Mouse (Mus musculus): Measurements from ENCODE around the gene Bola1. TPM values are rescaled to one million over a fixed set of nuclear protein-coding genes. Genes with fewer than 3 reads are reported as not detected.
"Not testable (repeated sequence)": the region's sequence is repeated elsewhere in the genome, so short reads cannot be mapped to it uniquely, and the experiment has no call there.

Gene Bola1
- polyA plus RNA-seq, 1 experiment from 2014 or later, result 47.5 TPM

GRCm38 (mm10) chr3:96243921-96244572, 24.5 kb upstream of the Bola1 start:
- peak overlapping the region; percentile 45; the same call in 1 of the 2 replicates for H3K4me3 ChIP-seq (ENCODE audit: low read depth, low read length)
- WGBS (ENCODE audit: insufficient replicate concordance), result 75% methylated on average over 7 of the region's 7 CpGs
- peak overlapping the region; percentile 79 for H3K9ac ChIP-seq (ENCODE audit: low read depth, low read length)
- H3K36me3 ChIP-seq (ENCODE audit: control insufficient read depth, insufficient read depth, low read length), result no peaks in the 10 kb centered on the region
- H3K4me2 ChIP-seq, result peak overlapping the region; percentile 66
- ATAC-seq (replicated peaks; ENCODE audit: insufficient number of reproducible peaks, low FRiP score, low TSS enrichment), result no peak
- H3K27ac ChIP-seq (ENCODE audit: low read depth, low read length), result peak overlapping the region; percentile 94
- H3K9me3 ChIP-seq (replicated peaks; ENCODE audit: control insufficient read depth, low read length), result no peaks in the 10 kb centered on the region
- no peaks in the 10 kb centered on the region for H3K27me3 ChIP-seq (ENCODE audit: control insufficient read depth, insufficient read depth, low read length)
- peaks cover 17% of the 10 kb centered on the region for H3K4me1 ChIP-seq (ENCODE audit: control insufficient read depth, insufficient read depth, low read length)

DNA sequence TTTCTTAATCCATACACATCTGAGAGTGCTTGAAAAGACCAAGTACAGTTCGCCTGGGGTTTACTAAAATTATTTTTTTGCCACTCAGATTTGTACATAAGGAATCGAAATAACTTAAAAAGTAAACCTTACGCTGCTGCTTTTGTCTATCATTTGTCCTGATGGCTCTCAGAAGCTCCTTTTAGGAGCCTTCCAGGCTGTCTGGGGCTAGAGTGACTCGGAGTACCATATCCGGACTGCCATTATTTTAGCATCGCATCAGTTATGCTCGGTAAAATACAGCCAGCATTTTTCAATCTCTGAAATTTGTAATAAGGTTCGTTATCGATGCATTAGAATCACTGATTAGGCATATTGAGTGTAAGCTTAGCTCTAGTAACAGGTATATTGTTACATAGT, 21.3 kb upstream of the Bola1 start:
- Histone ChIP-seq H3K36me3 (ENCODE audit: control insufficient read depth, insufficient read depth, low read length) (no peaks in the 10 kb centered on the region), H3K4me3 (ENCODE audit: low read depth, low read length) (peak overlapping the region; percentile 21), H3K9ac (ENCODE audit: low read depth, low read length) (peak overlapping the region; percentile 59; the same call in 1 of the 2 replicates), H3K4me2 (peak overlapping the region; percentile 54), H3K9me3 (replicated peaks; ENCODE audit: control insufficient read depth, low read length) (no peaks in the 10 kb centered on the region), H3K4me1 (ENCODE audit: control insufficient read depth, insufficient read depth, low read length) (peaks cover 21% of the 10 kb centered on the region), H3K27ac (ENCODE audit: low read depth, low read length) (peak overlapping the region; percentile 87), H3K27me3 (ENCODE audit: control insufficient read depth, insufficient read depth, low read length) (no peaks in the 10 kb centered on the region)
- WGBS (ENCODE audit: insufficient replicate concordance), result 79% methylated on average over 9 of the region's 9 CpGs
- ATAC-seq (replicated peaks; ENCODE audit: insufficient number of reproducible peaks, low FRiP score, low TSS enrichment), result no peak

DNA sequence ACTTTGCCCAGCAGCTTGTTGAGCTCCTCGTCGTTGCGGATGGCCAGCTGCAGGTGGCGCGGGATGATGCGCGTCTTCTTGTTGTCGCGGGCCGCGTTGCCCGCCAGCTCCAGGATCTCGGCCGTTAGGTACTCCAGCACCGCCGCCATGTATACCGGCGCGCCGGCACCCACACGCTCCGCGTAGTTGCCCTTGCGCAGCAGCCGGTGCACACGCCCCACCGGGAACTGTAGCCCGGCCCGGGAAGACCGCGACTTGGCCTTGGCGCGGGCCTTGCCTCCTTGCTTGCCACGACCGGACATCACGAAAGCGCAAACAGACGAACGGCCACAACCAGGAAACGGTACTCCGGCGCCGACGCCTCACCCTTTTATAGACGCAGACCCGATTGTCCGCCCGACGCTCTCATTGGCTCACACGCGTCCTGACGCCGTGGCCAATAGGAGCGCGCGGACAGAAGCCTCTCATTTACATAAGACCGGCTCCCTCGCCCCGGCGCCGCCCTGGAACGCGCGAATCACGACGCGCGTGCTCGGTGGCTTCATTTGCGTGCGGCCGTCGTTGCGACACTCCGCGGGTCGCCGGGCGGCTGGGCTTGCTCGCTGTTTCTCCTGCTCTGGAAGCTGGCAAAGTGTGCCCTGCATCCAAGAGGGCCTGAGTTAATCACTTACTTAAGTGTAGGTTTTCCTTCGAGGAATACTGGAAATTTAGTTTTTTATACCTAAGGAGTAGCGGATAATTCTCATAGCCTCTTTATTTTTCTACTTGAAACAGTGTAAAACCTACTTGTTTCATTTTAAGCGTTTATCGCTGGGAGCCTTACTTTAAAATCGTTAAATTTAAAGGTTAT, 20.7 kb upstream of the Bola1 start, which contains the start of gene Hist2h2aa2:
TSS of gene Hist2h2aa2 (minus strand) at position 328 of the 850 bp plus-strand sequence.
- H3K27ac ChIP-seq (ENCODE audit: low read depth, low read length), result peak within 1 kb of the TSS; percentile 87
- H3K4me2 ChIP-seq, result peak within 1 kb of the TSS; percentile 54
- not testable (repeated sequence) for H3K27me3 ChIP-seq (ENCODE audit: control insufficient read depth, insufficient read depth, low read length); H3K36me3 ChIP-seq (ENCODE audit: control insufficient read depth, insufficient read depth, low read length); H3K9me3 ChIP-seq (replicated peaks; ENCODE audit: control insufficient read depth, low read length)
- 4% methylated on average over 29 of the region's 85 CpGs for WGBS (ENCODE audit: insufficient replicate concordance)
- peak within 1 kb of the TSS; percentile 32 for H3K4me3 ChIP-seq (ENCODE audit: low read depth, low read length)
- peak; percentile 81 for ATAC-seq (replicated peaks; ENCODE audit: insufficient number of reproducible peaks, low FRiP score, low TSS enrichment)
- H3K4me1 ChIP-seq (ENCODE audit: control insufficient read depth, insufficient read depth, low read length), result peaks cover 21% of the 10 kb centered on the region
- H3K9ac ChIP-seq (ENCODE audit: low read depth, low read length), result peak within 1 kb of the TSS; percentile 59; the same call in 1 of the 2 replicates

DNA sequence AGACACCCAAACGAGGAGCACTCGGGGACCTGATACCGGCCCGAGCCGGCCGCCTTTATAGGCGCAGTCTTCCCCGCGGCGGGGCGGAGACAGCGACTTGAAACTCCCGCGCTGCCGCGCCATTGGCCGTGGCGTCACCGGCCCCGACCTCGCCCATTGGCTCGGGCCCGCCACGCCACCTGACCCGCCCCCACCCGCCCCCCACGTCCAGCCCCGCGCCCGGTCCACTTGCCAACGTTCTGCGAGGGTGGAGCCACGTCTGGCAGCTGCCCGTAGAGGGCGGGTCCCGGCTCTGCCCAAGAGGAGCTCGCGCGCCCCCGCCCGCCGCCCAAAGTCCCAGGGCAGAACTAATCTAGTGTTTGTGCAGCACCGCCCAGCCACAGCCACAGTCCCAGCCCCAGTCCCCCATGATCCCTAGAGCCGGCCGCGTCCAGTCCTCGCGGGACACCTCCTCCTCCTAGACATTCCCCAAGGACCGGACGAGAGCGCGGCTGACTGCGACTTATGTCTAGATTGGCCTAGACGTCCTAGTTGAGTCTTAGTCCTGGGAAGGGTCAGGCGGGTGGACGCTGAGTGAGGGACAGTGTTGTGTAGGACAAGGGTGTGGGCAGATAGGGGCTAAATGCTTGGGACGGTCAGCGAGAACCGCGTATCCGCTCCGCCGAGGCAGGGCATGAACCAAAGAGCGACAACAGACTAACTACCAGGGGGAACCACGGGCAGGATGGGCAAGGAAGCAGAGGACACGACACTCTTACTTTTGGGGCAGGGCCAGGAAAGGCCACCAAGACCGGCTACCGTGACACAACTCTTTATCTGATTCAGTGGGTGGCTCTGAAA, 19.7 kb upstream of the Bola1 start, which contains the start of gene Hist2h3c2:
TSS of gene Hist2h3c2 (minus strand) at position 174 of the 840 bp plus-strand sequence.
- WGBS (ENCODE audit: insufficient replicate concordance), result 0% methylated on average over 17 of the region's 68 CpGs
- peak; percentile 88 for ATAC-seq (replicated peaks; ENCODE audit: insufficient number of reproducible peaks, low FRiP score, low TSS enrichment)

DNA sequence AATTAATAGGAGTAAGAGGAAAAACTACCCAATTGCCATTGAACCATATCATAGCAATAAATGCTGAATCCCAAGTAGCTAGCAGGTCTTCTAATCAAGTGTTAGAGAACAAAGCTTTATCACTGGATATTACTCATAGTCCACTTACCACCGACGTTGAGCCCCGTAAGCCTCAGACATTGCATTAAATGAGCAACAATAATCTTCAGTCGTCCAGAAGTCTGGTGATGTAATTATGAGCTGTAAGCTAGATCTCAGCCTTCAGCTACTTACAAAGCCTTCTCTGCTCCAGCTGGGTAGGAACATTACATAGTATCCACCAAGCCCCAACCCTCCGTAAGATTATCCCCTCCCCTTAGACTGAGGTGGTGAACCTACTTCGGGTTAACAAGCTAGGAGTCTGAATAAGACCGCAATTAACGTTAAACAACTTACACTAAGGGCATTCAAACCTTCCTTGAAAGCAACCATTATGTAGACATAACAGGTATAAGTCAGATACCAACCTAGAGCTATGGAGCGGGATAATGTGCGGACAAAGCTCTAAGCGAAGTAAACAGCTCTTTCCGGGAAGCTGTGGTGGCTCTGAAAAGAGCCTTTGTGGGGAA, 18.5 kb upstream of the Bola1 start:
- H3K4me1 ChIP-seq (ENCODE audit: control insufficient read depth, insufficient read depth, low read length), result peaks cover 11% of the 10 kb centered on the region
- H3K27ac ChIP-seq (ENCODE audit: low read depth, low read length), result peak overlapping the region; percentile 83
- H3K9me3 ChIP-seq (replicated peaks; ENCODE audit: control insufficient read depth, low read length), result no peaks in the 10 kb centered on the region
- H3K4me2 ChIP-seq, result peak overlapping the region; percentile 76
- peak overlapping the region; percentile 59 for H3K4me3 ChIP-seq (ENCODE audit: low read depth, low read length)
- no peak for ATAC-seq (replicated peaks; ENCODE audit: insufficient number of reproducible peaks, low FRiP score, low TSS enrichment)
- H3K27me3 ChIP-seq (ENCODE audit: control insufficient read depth, insufficient read depth, low read length), result no peaks in the 10 kb centered on the region
- peak overlapping the region; percentile 84 for H3K9ac ChIP-seq (ENCODE audit: low read depth, low read length)
- under 1% methylated on average over 12 of the region's 12 CpGs for WGBS (ENCODE audit: insufficient replicate concordance)
- H3K36me3 ChIP-seq (ENCODE audit: control insufficient read depth, insufficient read depth, low read length), result no peaks in the 10 kb centered on the region

More for the DNA sequence above, 19.7 kb upstream of the Bola1 start, which contains the start of gene Hist2h3c2:
- peak within 1 kb of the TSS; percentile 83 for H3K27ac ChIP-seq (ENCODE audit: low read depth, low read length)
- H3K36me3 ChIP-seq (ENCODE audit: control insufficient read depth, insufficient read depth, low read length); H3K9me3 ChIP-seq (replicated peaks; ENCODE audit: control insufficient read depth, low read length); H3K27me3 ChIP-seq (ENCODE audit: control insufficient read depth, insufficient read depth, low read length): not testable (repeated sequence)
- peak within 1 kb of the TSS; percentile 59 for H3K4me3 ChIP-seq (ENCODE audit: low read depth, low read length)
- H3K4me2 ChIP-seq, result peak within 1 kb of the TSS; percentile 76
- H3K9ac ChIP-seq (ENCODE audit: low read depth, low read length), result peak within 1 kb of the TSS; percentile 84
- H3K4me1 ChIP-seq (ENCODE audit: control insufficient read depth, insufficient read depth, low read length), result peaks cover 15% of the 10 kb centered on the region

DNA sequence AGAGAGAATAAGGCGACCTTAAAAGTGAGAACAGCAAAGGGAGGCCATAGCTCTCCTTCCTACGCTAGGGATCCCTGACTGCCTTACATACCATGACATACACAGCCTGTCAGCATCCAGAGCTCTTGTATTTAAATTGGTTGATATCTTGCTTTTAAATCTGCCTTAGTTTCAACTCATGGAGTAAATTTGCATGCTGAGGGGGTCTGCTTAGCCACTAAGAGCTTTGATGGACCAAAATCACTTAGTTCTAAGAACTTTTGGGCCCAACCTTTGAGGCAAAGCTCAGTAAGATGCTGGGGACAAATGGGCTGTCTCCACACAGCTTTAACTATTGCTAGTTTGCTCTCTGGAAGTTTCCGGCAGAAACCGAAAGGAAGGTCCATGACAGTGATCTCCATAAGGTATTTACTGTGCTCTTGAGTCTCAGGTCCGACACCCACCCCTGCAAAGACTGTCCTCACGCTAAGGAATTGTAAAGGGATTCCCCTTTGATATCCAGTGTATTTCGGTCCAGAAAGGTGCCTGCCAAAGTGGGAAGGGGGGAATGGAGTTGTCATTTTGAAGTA, 17.9 kb upstream of the Bola1 start:
- Histone ChIP-seq H3K9ac (ENCODE audit: low read depth, low read length) (peak overlapping the region; percentile 84), H3K4me2 (peak overlapping the region; percentile 76), H3K4me3 (ENCODE audit: low read depth, low read length) (peak overlapping the region; percentile 59), H3K27ac (ENCODE audit: low read depth, low read length) (peak overlapping the region; percentile 83), H3K9me3 (replicated peaks; ENCODE audit: control insufficient read depth, low read length) (no peaks in the 10 kb centered on the region), H3K27me3 (ENCODE audit: control insufficient read depth, insufficient read depth, low read length) (no peaks in the 10 kb centered on the region), H3K36me3 (ENCODE audit: control insufficient read depth, insufficient read depth, low read length) (no peaks in the 10 kb centered on the region), H3K4me1 (ENCODE audit: control insufficient read depth, insufficient read depth, low read length) (peaks cover 11% of the 10 kb centered on the region)
- 32% methylated on average over 7 of the region's 7 CpGs for WGBS (ENCODE audit: insufficient replicate concordance)
- ATAC-seq (replicated peaks; ENCODE audit: insufficient number of reproducible peaks, low FRiP score, low TSS enrichment), result no peak

DNA sequence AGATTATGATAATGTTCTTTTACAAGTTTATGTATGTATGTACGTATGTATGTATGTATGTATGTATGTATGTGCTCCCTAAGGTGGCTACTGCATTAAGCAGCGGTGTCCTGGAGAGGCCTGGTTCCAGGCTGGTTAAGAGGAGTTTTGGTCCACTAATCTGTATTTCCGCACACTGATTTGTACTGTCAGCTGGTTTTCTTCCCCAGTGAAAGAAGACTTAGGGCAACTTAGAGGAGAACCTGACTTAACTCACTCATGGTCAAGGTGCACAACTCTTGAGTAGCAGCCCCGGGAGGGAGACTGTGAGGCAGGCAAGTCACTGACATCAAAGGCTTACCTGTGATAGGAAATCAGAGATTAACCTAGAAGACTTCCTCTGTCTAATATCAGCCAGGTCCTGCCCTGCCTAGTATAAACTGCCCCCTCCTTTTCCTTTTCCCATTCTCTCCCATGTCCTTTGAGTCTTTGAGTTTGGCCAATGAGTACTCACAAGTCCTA, 17.4 kb upstream of the Bola1 start:
- no peak for ATAC-seq (replicated peaks; ENCODE audit: insufficient number of reproducible peaks, low FRiP score, low TSS enrichment)
- Histone ChIP-seq H3K4me2 (peak overlapping the region; percentile 76), H3K9ac (ENCODE audit: low read depth, low read length) (peak overlapping the region; percentile 84; the same call in 1 of the 2 replicates), H3K27me3 (ENCODE audit: control insufficient read depth, insufficient read depth, low read length) (no peaks in the 10 kb centered on the region), H3K27ac (ENCODE audit: low read depth, low read length) (no peak overlapping the region), H3K36me3 (ENCODE audit: control insufficient read depth, insufficient read depth, low read length) (no peaks in the 10 kb centered on the region), H3K4me1 (ENCODE audit: control insufficient read depth, insufficient read depth, low read length) (peaks cover 11% of the 10 kb centered on the region), H3K9me3 (replicated peaks; ENCODE audit: control insufficient read depth, low read length) (no peaks in the 10 kb centered on the region), H3K4me3 (ENCODE audit: low read depth, low read length) (peak overlapping the region; percentile 59)
- WGBS (ENCODE audit: insufficient replicate concordance), result 76% methylated on average over 4 of the region's 4 CpGs
